Mouse (Mus musculus): ENCODE results near the gene Cux1.

GRCm38 (mm10) chr5:136288351-136289081, 278.8 kb downstream of the Cux1 start:
- no peak for TF ChIP-seq EP300 (IDR thresholded peaks at IDR 0.05; ENCODE audit: insufficient read depth, low read depth, low read length)
- TF ChIP-seq CTCF (IDR thresholded peaks at IDR 0.05), result no peak
